Mouse (Mus musculus) stomach, embryonic 15.5 days (tissue): ENCODE measurements at regions not wholly inside any gene's neighbourhood (a gene's known extent, or its start where the extent isn't known, plus 50 kb on each side); places are given as distances from the start of the nearest gene placed in this dataset. TPM values are rescaled to one million over a fixed set of nuclear protein-coding genes. Genes with fewer than 3 reads are reported as not detected.

Experiments
- microRNA counts: library from miRNA; unstranded; fragments of <30 nt; microRNA quantifications from one replicate; lab custom pipeline; 2016
- microRNA-seq: library from miRNA; unstranded; fragments of <30 nt; microRNA quantifications from one replicate; pipeline ENCODE4, GENCODE M21; 2016

MicroRNAs in the stretch of these regions (microRNA counts, 519-probe panel; counts per million panel counts)
- not detected for microRNA mmu-miR-2136 (lab: Ali Mortazavi, UCI)

Small RNA genes lying in the stretch of these regions (microRNA-seq; reads per million reads assigned to microRNA genes)
- not detected for gene Mir2136
